In the genomic region with DNA sequence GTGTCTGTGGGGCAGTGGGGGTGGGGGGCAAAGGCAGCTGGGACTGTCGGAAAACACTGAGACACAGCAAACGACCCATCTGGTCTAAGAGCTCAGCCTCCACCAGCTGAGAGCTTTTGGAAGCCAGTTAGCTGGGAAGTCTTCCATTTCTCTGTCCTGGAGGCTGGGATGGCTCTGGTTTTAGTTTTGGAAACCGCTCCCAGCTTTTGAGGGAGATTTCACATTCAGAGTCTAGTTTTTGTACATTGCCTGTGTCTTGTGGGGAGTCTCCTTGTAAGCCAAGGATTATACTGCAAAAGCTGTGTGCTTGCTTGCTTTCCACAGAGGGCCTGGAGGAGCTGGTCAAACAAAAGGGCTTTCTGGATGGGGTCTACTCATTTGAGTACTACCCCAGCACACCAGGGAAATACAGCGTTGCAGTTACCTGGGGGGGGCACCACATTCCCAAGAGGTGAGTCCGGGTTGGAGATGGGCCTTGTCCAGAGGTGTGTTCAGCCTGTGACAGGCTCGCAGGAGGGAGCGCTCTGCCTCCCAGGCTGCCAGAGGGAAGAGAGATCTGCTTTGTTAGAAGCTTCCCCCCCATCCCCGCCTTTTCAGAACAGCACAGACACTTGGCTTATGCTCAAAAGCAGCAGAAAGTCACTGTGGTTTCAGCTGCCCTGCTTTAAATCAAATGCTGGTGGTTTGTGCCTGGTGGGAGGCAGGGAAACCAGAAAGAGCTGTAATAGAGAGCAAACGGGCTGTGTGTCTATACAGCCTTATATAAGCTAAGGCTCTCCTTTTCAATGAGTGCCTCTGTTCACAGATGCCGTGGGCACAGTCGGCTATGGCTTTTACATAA, we compare ENCODE assay signal across 8 mouse cellular contexts.
DNase-seq lines count a peak whose midpoint lies in the region; ATAC-seq and TF ChIP-seq lines count a peak whose summit lies in the region.

No protein-coding gene starts in this region.

- 61% methylated on average over 11 of the region's 11 CpGs for WGBS in embryonic facial prominence, embryonic 11.5 days
- 37% methylated on average over 11 of the region's 11 CpGs for WGBS in hindbrain, embryonic 16.5 days

- H3K36me3 ChIP-seq in MEL (ENCODE audit: control insufficient read depth in 1 of 2, insufficient read depth in 2 of 2, low read length in 2 of 2): peaks cover 0 to 42% of the 10 kb centered on the region in 2 experiments; a peak in 2 of 4 replicates
- H3K36me3 ChIP-seq in embryonic facial prominence, embryonic 11.5 days (replicated peaks; ENCODE audit: control insufficient read depth, insufficient read depth, low read depth, low read length): peaks cover 5% of the 10 kb centered on the region
- H3K36me3 ChIP-seq in hindbrain, embryonic 16.5 days (ENCODE audit: control insufficient read depth, insufficient read depth, low read length): peaks cover 31% of the 10 kb centered on the region

- TF ChIP-seq EP300 in MEL (IDR thresholded peaks at IDR 0.05; ENCODE audit: low read depth in 1 of 2, low read length in 2 of 2): peak; percentile 22 to 64; a peak in 2 of 4 replicates

- H3K79me2 ChIP-seq in MEL (ENCODE audit: control insufficient read depth, insufficient read depth, low read length, poor library complexity): no peaks in the 10 kb centered on the region

- intact Hi-C loops in left cerebral cortex, postnatal 25 days (cut with DNase I): loop anchor here (2.0 to 5.0 kb wide), 2 partner anchors 38 to 70 kb away; no protein-coding TSS in a partner anchor

- H3K9ac ChIP-seq in MEL (ENCODE audit: control insufficient read depth, low read depth, low read length, poor library complexity, severe bottlenecking): peak overlapping the region; percentile 56
- H3K9ac ChIP-seq in embryonic facial prominence, embryonic 11.5 days (replicated peaks; ENCODE audit: low read length): no peak overlapping the region
- H3K9ac ChIP-seq in hindbrain, embryonic 16.5 days (ENCODE audit: low read depth, low read length): peak overlapping the region; percentile 35; the same call in 1 of the 2 replicates

- peak; percentile 18 for DNase-seq in gastrocnemius, postnatal 10 days
- DNase-seq in gastrocnemius, adult 8-10 months (ENCODE audit: low spot score in 2 of 2): no peak
- DNase-seq in MEL (ENCODE audit: low read depth, low spot score): peak; percentile 80
- DNase-seq in embryonic facial prominence, embryonic 11.5 days (ENCODE audit: low spot score): peak; percentile 17
- peak; percentile 60 to 88 for DNase-seq in left cerebral cortex, postnatal 25 days (ENCODE audit: low spot score in 2 of 2)
- DNase-seq in naive thymus-derived CD4-positive, alpha-beta T cell, adult 2 months (ENCODE audit: low read depth): peak; percentile 24
- no peak for DNase-seq in retina, postnatal 1 day

- H3K4me3 ChIP-seq in MEL (ENCODE audit: control insufficient read depth in 1 of 2, insufficient read depth in 1 of 2, low read depth in 2 of 2, low read length in 2 of 2): peak overlapping the region; percentile 30 to 33
- no peak overlapping the region for H3K4me3 ChIP-seq in embryonic facial prominence, embryonic 11.5 days (ENCODE audit: low read depth, low read length)
- H3K4me3 ChIP-seq in hindbrain, embryonic 16.5 days (ENCODE audit: low read length): no peak overlapping the region

- no peaks in the 10 kb centered on the region for H3K9me3 ChIP-seq in MEL (replicated peaks; ENCODE audit: insufficient read depth, low read length)
- H3K9me3 ChIP-seq in embryonic facial prominence, embryonic 11.5 days (replicated peaks; ENCODE audit: control insufficient read depth, low read length): no peaks in the 10 kb centered on the region
- no peaks in the 10 kb centered on the region for H3K9me3 ChIP-seq in hindbrain, embryonic 16.5 days (ENCODE audit: control insufficient read depth, low read length)

- 0 out of 2 replicates have a peak, but pooled peaks have one; percentile 20 for ATAC-seq in embryonic facial prominence, embryonic 11.5 days (replicated peaks; ENCODE audit: insufficient number of reproducible peaks, low FRiP score, low TSS enrichment, low read depth)
- peak; percentile 89 for ATAC-seq in hindbrain, embryonic 16.5 days

- no peak for TF ChIP-seq POLR2A in MEL (IDR thresholded peaks at IDR 0.05; ENCODE audit: control insufficient read depth in 1 of 2, insufficient read depth in 1 of 2, low read depth in 1 of 2, low read length in 2 of 2, poor library complexity in 1 of 2)

- H3K27me3 ChIP-seq in MEL (ENCODE audit: control insufficient read depth in 1 of 2, insufficient read depth in 2 of 2, low read length in 2 of 2): no peaks in the 10 kb centered on the region
- H3K27me3 ChIP-seq in embryonic facial prominence, embryonic 11.5 days (ENCODE audit: control insufficient read depth, insufficient read depth, low read length): no peaks in the 10 kb centered on the region
- no peaks in the 10 kb centered on the region for H3K27me3 ChIP-seq in hindbrain, embryonic 16.5 days (replicated peaks; ENCODE audit: control insufficient read depth, insufficient read depth, low read length)

- H3K27ac ChIP-seq in MEL (ENCODE audit: control insufficient read depth, low read depth, low read length): peak overlapping the region; percentile 87
- no peak overlapping the region for H3K27ac ChIP-seq in embryonic facial prominence, embryonic 11.5 days (replicated peaks; ENCODE audit: low read depth, low read length)
- H3K27ac ChIP-seq in hindbrain, embryonic 16.5 days (ENCODE audit: low read depth, low read length): peak overlapping the region; percentile 88

- no peak for TF ChIP-seq CTCF in MEL (IDR thresholded peaks at IDR 0.05 in 2 of 3, conservative IDR thresholded peaks at IDR 0.05 in 1 of 3; ENCODE audit: control insufficient read depth in 1 of 3, insufficient read depth in 1 of 3, low read depth in 2 of 3, low read length in 3 of 3, poor library complexity in 1 of 3, severe bottlenecking in 1 of 3)

- H3K4me2 ChIP-seq in embryonic facial prominence, embryonic 11.5 days (ENCODE audit: low read depth, low read length): no peak overlapping the region
- 0 out of 2 replicates have a peak overlapping the region, but pooled peaks have one; percentile 23 for H3K4me2 ChIP-seq in hindbrain, embryonic 16.5 days (ENCODE audit: low read length)

- no peak for TF ChIP-seq RAD21 in MEL (IDR thresholded peaks at IDR 0.05; ENCODE audit: low read depth, low read length)

- peaks cover 35 to 47% of the 10 kb centered on the region in 2 experiments for H3K4me1 ChIP-seq in MEL (ENCODE audit: control insufficient read depth in 1 of 2, insufficient read depth in 2 of 2, low read length in 2 of 2)
- H3K4me1 ChIP-seq in embryonic facial prominence, embryonic 11.5 days (ENCODE audit: control insufficient read depth, insufficient read depth, low read length): no peaks in the 10 kb centered on the region
- H3K4me1 ChIP-seq in hindbrain, embryonic 16.5 days (ENCODE audit: control insufficient read depth, insufficient read depth, low read depth, low read length): peaks cover 12% of the 10 kb centered on the region

TF ChIP-seq in MEL, 35 proteins besides CTCF, POLR2A, EP300 and RAD21:
- TF ChIP-seq ZNF384 (IDR thresholded peaks at IDR 0.05; ENCODE audit: low read depth, low read length) (no peak), ZMIZ1 (IDR thresholded peaks at IDR 0.05; ENCODE audit: low read depth, low read length) (no peak), TBP (IDR thresholded peaks at IDR 0.05; ENCODE audit: low read depth, low read length) (no peak), RCOR1 (IDR thresholded peaks at IDR 0.05; ENCODE audit: low read depth, low read length) (peak; percentile 99), TCF12 (IDR thresholded peaks at IDR 0.05; ENCODE audit: low read depth, low read length) (0 out of 2 replicates have a peak, but pooled peaks have one; percentile 40), ETS1 (IDR thresholded peaks at IDR 0.05; ENCODE audit: low read depth, low read length) (peak; percentile 77), BHLHE40 (IDR thresholded peaks at IDR 0.05; ENCODE audit: borderline replicate concordance, low read depth, low read length) (peak; percentile 48; the same call in 1 of the 2 replicates)

Comparison
In these comparisons a context has a peak if more than half of its experiments do, and no peak if none do; other contexts are left out.
1. DNase-seq: peak in gastrocnemius, postnatal 10 days (single experiment), MEL (single experiment), embryonic facial prominence, embryonic 11.5 days (single experiment), left cerebral cortex, postnatal 25 days (2 of 2) and naive thymus-derived CD4-positive, alpha-beta T cell, adult 2 months (single experiment); none in gastrocnemius, adult 8-10 months (0 of 2) and retina, postnatal 1 day (single experiment).
2. H3K4me3 ChIP-seq: peak in MEL (2 of 2); none in embryonic facial prominence, embryonic 11.5 days (single experiment) and hindbrain, embryonic 16.5 days (single experiment).